Mouse (Mus musculus): ENCODE measurements around the gene Ttc6. TPM values are rescaled to one million over a fixed set of nuclear protein-coding genes. Genes with fewer than 3 reads are reported as not detected.

Ttc6 gene
- total RNA-seq, 1 experiment: 0.18 TPM

GRCm38 (mm10) chr12:57547890-57548289 lies 16.0 kb upstream of the Ttc6 start:
- in situ Hi-C loops (cut with MboI; ENCODE audit: low sequenced_read_pairs in 2 of 2, unreplicated experiment in 2 of 2): loop anchor here (5.0 to 10.0 kb wide), 3 partner anchors 667 to 933 kb away; partner anchors contain the start of genes Nkx2-9 (in 1 of the 2) and Sstr1 (in 1 of the 2)
- no peak overlapping the region for H3K4me3 ChIP-seq (ENCODE audit: insufficient read depth in 1 of 2, low read depth in 1 of 2, low read length in 2 of 2, poor library complexity in 1 of 2, severe bottlenecking in 1 of 2)
- no peak overlapping the region for H3K9ac ChIP-seq (ENCODE audit: insufficient read depth, low read depth, low read length, poor library complexity, severe bottlenecking)
- H3K36me3 ChIP-seq (ENCODE audit: control insufficient read depth, insufficient read depth, low read length, poor library complexity, severe bottlenecking): no peaks in the 10 kb centered on the region
- peaks cover 0 to 13% of the 10 kb centered on the region in 2 experiments; a peak in 1 of 4 replicates for H3K4me1 ChIP-seq (ENCODE audit: control insufficient read depth in 2 of 2, insufficient read depth in 2 of 2, low read length in 2 of 2, poor library complexity in 1 of 2)
- no peak overlapping the region for H3K27ac ChIP-seq (ENCODE audit: insufficient read depth, low read depth, low read length, poor library complexity, severe bottlenecking)
- no peaks in the 10 kb centered on the region for H3K9me3 ChIP-seq (ENCODE audit: control insufficient read depth, insufficient read depth, low read depth, low read length)
- DNase-seq (ENCODE audit: low read depth, low spot score): no peak
- TF ChIP-seq CHD2 (IDR thresholded peaks at IDR 0.05; ENCODE audit: low read depth, low read length) (no peak), ZNF384 (IDR thresholded peaks at IDR 0.05; ENCODE audit: low read depth, low read length) (no peak), MAFK (IDR thresholded peaks at IDR 0.05; ENCODE audit: insufficient read depth, low read depth, low read length) (no peak), ZC3H11A (IDR thresholded peaks at IDR 0.05; ENCODE audit: borderline replicate concordance, low read depth, low read length) (no peak), HCFC1 (IDR thresholded peaks at IDR 0.05; ENCODE audit: borderline replicate concordance, insufficient read depth, low read length) (no peak)

DNA sequence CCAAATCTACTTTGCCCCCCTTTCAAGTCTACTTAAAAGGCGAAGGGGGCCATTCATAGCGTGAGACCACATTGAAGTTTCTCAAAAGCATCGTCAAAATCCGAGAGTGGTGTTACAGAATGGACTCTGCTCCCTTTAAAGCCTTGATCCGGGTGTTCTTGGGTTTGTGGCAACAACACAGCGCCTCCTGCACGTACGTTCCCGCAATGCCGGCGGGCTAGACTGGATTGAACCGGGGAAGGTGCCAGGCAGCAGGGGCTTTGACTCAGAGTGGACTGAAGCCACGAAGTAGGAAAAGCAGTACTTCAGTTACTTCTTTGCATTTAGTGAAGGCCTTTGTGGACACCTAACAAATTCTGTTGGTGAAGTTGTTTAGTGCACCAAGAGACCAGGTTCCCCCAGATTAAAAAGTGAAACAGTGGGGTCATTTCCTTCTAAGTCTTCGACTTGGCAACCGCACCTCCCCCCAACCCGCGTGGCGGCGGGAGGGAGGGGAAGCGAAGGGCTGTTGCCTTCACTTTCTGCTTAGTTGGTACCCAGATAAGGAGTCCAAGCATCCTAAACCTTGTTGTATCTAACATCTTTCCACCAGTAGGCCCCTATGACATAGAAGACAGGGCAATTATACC lies 15.4 kb upstream of the Ttc6 start:
- in situ Hi-C loops (cut with MboI; ENCODE audit: low sequenced_read_pairs in 2 of 2, unreplicated experiment in 2 of 2): loop anchor here (5.0 to 10.0 kb wide), 3 partner anchors 666 to 934 kb away; partner anchors contain the start of genes Nkx2-9 (in 1 of the 2) and Sstr1 (in 1 of the 2)
- no peaks in the 10 kb centered on the region for H3K9me3 ChIP-seq (ENCODE audit: control insufficient read depth, insufficient read depth, low read depth, low read length)
- DNase-seq (ENCODE audit: low read depth, low spot score): no peak
- H3K36me3 ChIP-seq (ENCODE audit: control insufficient read depth, insufficient read depth, low read length, poor library complexity, severe bottlenecking): no peaks in the 10 kb centered on the region
- H3K4me3 ChIP-seq (ENCODE audit: insufficient read depth in 1 of 2, low read depth in 1 of 2, low read length in 2 of 2, poor library complexity in 1 of 2, severe bottlenecking in 1 of 2): no peak overlapping the region
- H3K9ac ChIP-seq (ENCODE audit: insufficient read depth, low read depth, low read length, poor library complexity, severe bottlenecking): no peak overlapping the region
- no peak overlapping the region for H3K27ac ChIP-seq (ENCODE audit: insufficient read depth, low read depth, low read length, poor library complexity, severe bottlenecking)
- peaks cover 0 to 13% of the 10 kb centered on the region in 2 experiments; a peak in 1 of 4 replicates for H3K4me1 ChIP-seq (ENCODE audit: control insufficient read depth in 2 of 2, insufficient read depth in 2 of 2, low read length in 2 of 2, poor library complexity in 1 of 2)
- TF ChIP-seq MAFK (IDR thresholded peaks at IDR 0.05; ENCODE audit: insufficient read depth, low read depth, low read length) (no peak), CHD2 (IDR thresholded peaks at IDR 0.05; ENCODE audit: low read depth, low read length) (no peak), ZC3H11A (IDR thresholded peaks at IDR 0.05; ENCODE audit: borderline replicate concordance, low read depth, low read length) (no peak), HCFC1 (IDR thresholded peaks at IDR 0.05; ENCODE audit: borderline replicate concordance, insufficient read depth, low read length) (no peak), ZNF384 (IDR thresholded peaks at IDR 0.05; ENCODE audit: low read depth, low read length) (no peak)

DNA sequence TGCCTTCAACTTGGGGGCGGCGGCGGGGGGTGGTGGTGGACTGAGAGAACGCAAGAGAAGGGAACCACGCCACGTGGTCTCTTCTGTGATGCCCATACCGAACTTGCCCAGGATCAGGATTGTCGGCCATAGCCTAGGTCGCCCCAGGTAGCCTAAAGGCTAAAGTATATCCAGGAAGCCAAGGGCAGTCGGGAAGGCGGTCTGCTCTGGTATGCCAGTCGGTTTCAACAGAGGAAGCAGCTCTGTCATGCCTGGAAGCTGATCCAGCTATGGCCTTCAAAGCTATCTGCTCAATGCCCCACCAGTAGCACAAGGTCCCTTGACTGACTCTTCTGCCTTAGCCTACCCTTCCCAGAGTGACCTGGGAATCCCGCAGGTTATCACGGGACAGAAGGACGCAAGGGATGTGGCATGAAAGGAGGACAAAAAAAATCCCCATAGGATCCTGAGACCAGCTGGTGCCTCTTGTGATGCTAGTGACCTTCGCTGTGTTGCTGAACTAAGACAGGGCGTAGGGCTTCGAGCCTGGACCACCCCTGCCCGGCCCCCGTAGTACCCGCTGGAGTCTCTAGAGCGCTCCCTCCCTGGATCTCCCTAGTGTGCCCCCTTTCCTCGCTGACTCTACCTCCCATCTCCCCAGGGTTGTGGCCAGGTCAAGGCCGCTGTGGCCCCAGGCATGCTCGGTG lies 14.8 kb upstream of the Ttc6 start:
- no peaks in the 10 kb centered on the region for H3K36me3 ChIP-seq (ENCODE audit: control insufficient read depth, insufficient read depth, low read length, poor library complexity, severe bottlenecking)
- DNase-seq (ENCODE audit: low read depth, low spot score): no peak
- H3K9me3 ChIP-seq (ENCODE audit: control insufficient read depth, insufficient read depth, low read depth, low read length): no peaks in the 10 kb centered on the region
- in situ Hi-C loops (cut with MboI; ENCODE audit: low sequenced_read_pairs in 2 of 2, unreplicated experiment in 2 of 2): loop anchor here (5.0 to 10.0 kb wide), 3 partner anchors 666 to 934 kb away; partner anchors contain the start of genes Nkx2-9 (in 1 of the 2) and Sstr1 (in 1 of the 2)
- no peak for TF ChIP-seq CHD2 (IDR thresholded peaks at IDR 0.05; ENCODE audit: low read depth, low read length)
- no peak for TF ChIP-seq MAFK (IDR thresholded peaks at IDR 0.05; ENCODE audit: insufficient read depth, low read depth, low read length)
- TF ChIP-seq ZNF384 (IDR thresholded peaks at IDR 0.05; ENCODE audit: low read depth, low read length): no peak
- TF ChIP-seq HCFC1 (IDR thresholded peaks at IDR 0.05; ENCODE audit: borderline replicate concordance, insufficient read depth, low read length): no peak
- TF ChIP-seq ZC3H11A (IDR thresholded peaks at IDR 0.05; ENCODE audit: borderline replicate concordance, low read depth, low read length): no peak
- H3K4me1 ChIP-seq (ENCODE audit: control insufficient read depth in 2 of 2, insufficient read depth in 2 of 2, low read length in 2 of 2, poor library complexity in 1 of 2): peaks cover 0 to 13% of the 10 kb centered on the region in 2 experiments; a peak in 1 of 4 replicates
- H3K27ac ChIP-seq (ENCODE audit: insufficient read depth, low read depth, low read length, poor library complexity, severe bottlenecking): no peak overlapping the region
- no peak overlapping the region for H3K9ac ChIP-seq (ENCODE audit: insufficient read depth, low read depth, low read length, poor library complexity, severe bottlenecking)
- H3K4me3 ChIP-seq (ENCODE audit: insufficient read depth in 1 of 2, low read depth in 1 of 2, low read length in 2 of 2, poor library complexity in 1 of 2, severe bottlenecking in 1 of 2): peak overlapping the region; percentile 14 to 32; a peak in 3 of 4 replicates

DNA sequence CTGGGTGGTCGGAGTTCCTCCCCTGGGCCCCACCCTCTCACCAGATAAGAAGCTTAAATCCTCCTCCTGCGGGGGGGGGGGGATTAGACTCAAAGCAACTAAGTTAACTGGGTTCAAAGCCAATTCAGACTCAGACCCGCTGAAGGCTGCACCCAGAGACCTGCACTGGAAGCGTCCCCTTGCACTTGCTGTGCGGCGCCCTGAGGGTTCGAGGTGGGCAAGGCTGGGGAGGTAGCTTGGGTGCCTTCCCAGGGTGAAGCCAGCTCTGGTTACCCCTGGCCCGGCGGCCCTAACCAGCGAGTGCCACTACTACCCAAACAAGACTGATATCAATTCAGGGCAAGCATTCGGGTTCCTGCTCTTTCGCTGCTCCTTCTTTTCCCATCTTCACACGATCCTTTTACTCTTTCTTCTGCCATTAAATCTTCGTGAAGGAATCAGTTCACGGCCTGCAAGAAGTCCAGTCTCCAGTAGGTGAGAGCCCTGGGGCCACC lies 14.2 kb upstream of the Ttc6 start:
- H3K4me1 ChIP-seq (ENCODE audit: control insufficient read depth in 2 of 2, insufficient read depth in 2 of 2, low read length in 2 of 2, poor library complexity in 1 of 2): peaks cover 0 to 13% of the 10 kb centered on the region in 2 experiments; a peak in 1 of 4 replicates

More for the DNA sequence above, 14.2 kb upstream of the Ttc6 start:
- Histone ChIP-seq H3K36me3 (ENCODE audit: control insufficient read depth, insufficient read depth, low read length, poor library complexity, severe bottlenecking) (no peaks in the 10 kb centered on the region), H3K9me3 (ENCODE audit: control insufficient read depth, insufficient read depth, low read depth, low read length) (no peaks in the 10 kb centered on the region), H3K27ac (ENCODE audit: insufficient read depth, low read depth, low read length, poor library complexity, severe bottlenecking) (no peak overlapping the region), H3K9ac (ENCODE audit: insufficient read depth, low read depth, low read length, poor library complexity, severe bottlenecking) (no peak overlapping the region), H3K4me3 (ENCODE audit: insufficient read depth in 1 of 2, low read depth in 1 of 2, low read length in 2 of 2, poor library complexity in 1 of 2, severe bottlenecking in 1 of 2) (peak overlapping the region; percentile 14 to 32; a peak in 3 of 4 replicates)
- DNase-seq (ENCODE audit: low read depth, low spot score): no peak
- in situ Hi-C loops (cut with MboI; ENCODE audit: low sequenced_read_pairs in 2 of 2, unreplicated experiment in 2 of 2): loop anchor here (5.0 to 10.0 kb wide), 3 partner anchors 665 to 935 kb away; partner anchors contain the start of genes Nkx2-9 (in 1 of the 2) and Sstr1 (in 1 of the 2)
- no peak for TF ChIP-seq ZNF384 (IDR thresholded peaks at IDR 0.05; ENCODE audit: low read depth, low read length)
